ENCODE assay signal across 11 mouse cellular contexts in genomic region chr3:95978265-95978664, GRCm38 (mm10). TPM values are rescaled to one million over a fixed set of nuclear protein-coding genes. Genes with fewer than 3 reads are reported as not detected.
DNase-seq lines count a peak whose midpoint lies in the region; ATAC-seq lines count a peak whose summit lies in the region.
"Had no signal": no experiment of that assay in that cellular context is flagged by ENCODE, and none has a peak within 500 bp of the region (broad histone marks: within the 10 kb centered on the region; RNA-seq: fewer than 3 reads in every experiment).

No protein-coding gene starts in this region.

- H3K9me3 ChIP-seq in hindbrain, embryonic 12.5 days (replicated peaks): no peaks in the 10 kb centered on the region
- H3K9me3 ChIP-seq in hindbrain, embryonic 11.5 days (ENCODE audit: control insufficient read depth, low read length): no peaks in the 10 kb centered on the region
- H3K9me3 ChIP-seq in midbrain, embryonic 14.5 days (ENCODE audit: control insufficient read depth, low read length): no peaks in the 10 kb centered on the region
- H3K9me3 ChIP-seq in midbrain, embryonic 13.5 days: no peaks in the 10 kb centered on the region
- H3K9me3 ChIP-seq: megakaryocyte, embryonic 14.5 days had no signal

- no peak for ATAC-seq in hindbrain, embryonic 12.5 days (ENCODE audit: low FRiP score)
- ATAC-seq in hindbrain, embryonic 11.5 days (ENCODE audit: low FRiP score): no peak
- no peak for ATAC-seq in midbrain, embryonic 14.5 days (ENCODE audit: low FRiP score, low TSS enrichment)
- no peak for ATAC-seq in midbrain, embryonic 13.5 days
- ATAC-seq in megakaryocyte progenitor cell, adult 5-6 weeks (replicated peaks; ENCODE audit: poor library complexity): peak; percentile 35
- ATAC-seq in erythroblast, adult 5-6 weeks (replicated peaks; ENCODE audit: low FRiP score, poor library complexity, severe bottlenecking): no peak
- ATAC-seq: hindbrain, embryonic 16.5 days had no signal

- H3K9ac ChIP-seq in hindbrain, embryonic 12.5 days: peak overlapping the region; percentile 2; the same call in 1 of the 2 replicates
- H3K9ac ChIP-seq in hindbrain, embryonic 11.5 days (ENCODE audit: low read depth, low read length): no peak overlapping the region
- H3K9ac ChIP-seq in midbrain, embryonic 14.5 days (replicated peaks; ENCODE audit: low read length): no peak overlapping the region
- H3K9ac ChIP-seq in midbrain, embryonic 13.5 days (replicated peaks): no peak overlapping the region

- DNase-seq in hindbrain, embryonic 11.5 days (ENCODE audit: low spot score): no peak
- DNase-seq in midbrain, embryonic 14.5 days: peak; percentile 31
- DNase-seq in adrenal gland, adult 18-20 months (ENCODE audit: low spot score in 2 of 2): no peak
- DNase-seq: cerebellum, postnatal 10 days had no signal

- H3K4me1 ChIP-seq in hindbrain, embryonic 12.5 days: peaks cover 5% of the 10 kb centered on the region
- 0 out of 2 replicates have a peak, but pooled peaks cover under 1% of the 10 kb centered on the region for H3K4me1 ChIP-seq in hindbrain, embryonic 11.5 days (replicated peaks; ENCODE audit: control insufficient read depth, insufficient read depth, low read length)
- peaks cover 8% of the 10 kb centered on the region for H3K4me1 ChIP-seq in midbrain, embryonic 14.5 days (ENCODE audit: control insufficient read depth, insufficient read depth, low read length)
- peaks cover 8% of the 10 kb centered on the region for H3K4me1 ChIP-seq in midbrain, embryonic 13.5 days (replicated peaks)
- no peaks in the 10 kb centered on the region for H3K4me1 ChIP-seq in brown adipose tissue, adult 24 weeks (ENCODE audit: control insufficient read depth, insufficient read depth, insufficient read length, low read length)

- H3K27me3 ChIP-seq in hindbrain, embryonic 12.5 days: no peaks in the 10 kb centered on the region
- H3K27me3 ChIP-seq in hindbrain, embryonic 11.5 days (ENCODE audit: control insufficient read depth, insufficient read depth, low read length): no peaks in the 10 kb centered on the region
- H3K27me3 ChIP-seq in midbrain, embryonic 14.5 days (ENCODE audit: control insufficient read depth, insufficient read depth, low read length): no peaks in the 10 kb centered on the region
- 0 out of 2 replicates have a peak, but pooled peaks cover 12% of the 10 kb centered on the region for H3K27me3 ChIP-seq in midbrain, embryonic 13.5 days

- H3K4me2 ChIP-seq in hindbrain, embryonic 12.5 days (replicated peaks): no peak overlapping the region
- no peak overlapping the region for H3K4me2 ChIP-seq in hindbrain, embryonic 11.5 days (replicated peaks; ENCODE audit: low read depth, low read length)
- no peak overlapping the region for H3K4me2 ChIP-seq in midbrain, embryonic 14.5 days (ENCODE audit: low read length)
- no peak overlapping the region for H3K4me2 ChIP-seq in midbrain, embryonic 13.5 days (replicated peaks)

- WGBS in hindbrain, embryonic 12.5 days: 87% methylated on average over 9 of the region's 9 CpGs
- whole genome bisulfite sequencing in hindbrain, embryonic 11.5 days: 90% methylated on average over 9 of the region's 9 CpGs
- 75% methylated on average over 9 of the region's 9 CpGs for WGBS in midbrain, embryonic 14.5 days
- 80% methylated on average over 9 of the region's 9 CpGs for WGBS in midbrain, embryonic 13.5 days

- no peak overlapping the region for H3K4me3 ChIP-seq in hindbrain, embryonic 12.5 days
- no peak overlapping the region for H3K4me3 ChIP-seq in hindbrain, embryonic 11.5 days (ENCODE audit: low read depth, low read length)
- no peak overlapping the region for H3K4me3 ChIP-seq in midbrain, embryonic 14.5 days (replicated peaks; ENCODE audit: low read depth, low read length)
- H3K4me3 ChIP-seq in midbrain, embryonic 13.5 days (replicated peaks): no peak overlapping the region
- H3K4me3 ChIP-seq in brown adipose tissue, adult 24 weeks (ENCODE audit: insufficient read depth, low read depth, low read length): no peak overlapping the region
- H3K4me3 ChIP-seq: megakaryocyte, embryonic 14.5 days had no signal

- no peak overlapping the region for H3K27ac ChIP-seq in hindbrain, embryonic 12.5 days
- no peak overlapping the region for H3K27ac ChIP-seq in hindbrain, embryonic 11.5 days (ENCODE audit: low read depth, low read length)
- no peak overlapping the region for H3K27ac ChIP-seq in midbrain, embryonic 14.5 days (replicated peaks; ENCODE audit: low read depth, low read length)
- no peak overlapping the region for H3K27ac ChIP-seq in midbrain, embryonic 13.5 days
- peak overlapping the region; percentile 46 for H3K27ac ChIP-seq in brown adipose tissue, adult 24 weeks (replicated peaks; ENCODE audit: low read depth, low read length)

- no peaks in the 10 kb centered on the region for H3K36me3 ChIP-seq in hindbrain, embryonic 12.5 days
- no peaks in the 10 kb centered on the region for H3K36me3 ChIP-seq in hindbrain, embryonic 11.5 days (ENCODE audit: control insufficient read depth, insufficient read depth, low read length)
- H3K36me3 ChIP-seq in midbrain, embryonic 14.5 days (ENCODE audit: control insufficient read depth, insufficient read depth, low read length): no peaks in the 10 kb centered on the region
- H3K36me3 ChIP-seq in midbrain, embryonic 13.5 days: no peaks in the 10 kb centered on the region

RNA-seq across cellular contexts. Expression of gene Plekho1, which starts 17.5 kb away (rescaled TPM):
- 77.4 and 79.3 TPM in 2 replicates for polyA plus RNA-seq in hindbrain, embryonic 12.5 days (2016; fragmentation: Nextera tagmentation; extraction: Ambion mirVana)
- polyA plus RNA-seq in hindbrain, embryonic 11.5 days (2014; fragmentation: Nextera tagmentation; extraction: Ambion mirVana): 70.0 and 73.7 TPM in 2 replicates
- polyA plus RNA-seq in midbrain, embryonic 14.5 days (2014; fragmentation: Nextera tagmentation; extraction: Ambion mirVana): 63.5 and 70.6 TPM in 2 replicates
- polyA plus RNA-seq in midbrain, embryonic 13.5 days (2015; fragmentation: Nextera tagmentation; extraction: Ambion mirVana): 61.2 and 77.0 TPM in 2 replicates
- 8.8 and 13.9 TPM in 2 replicates for polyA plus RNA-seq in brown adipose tissue, adult 24 weeks (2012; ENCODE audit: insufficient read depth, insufficient read length, missing spikeins)
- 22.1 and 25.9 TPM in 2 replicates for total RNA-seq in megakaryocyte progenitor cell, adult 5-6 weeks (2015)
- total RNA-seq in megakaryocyte progenitor cell, adult 5-6 weeks (2017): 24.7 and 25.1 TPM in 2 replicates
- total RNA-seq in adrenal gland, adult 18-20 months (2021): 10 to 100 TPM; 20.9 to 32.2 TPM
- 6.7 and 10.8 TPM in 2 replicates for total RNA-seq in erythroblast, adult 5-6 weeks (2015; ENCODE audit: low replicate concordance)
- 8.2 and 10.1 TPM in 2 replicates for total RNA-seq in erythroblast, adult 5-6 weeks (2017; ENCODE audit: low replicate concordance)

RNA-seq across cellular contexts. Expression of gene Anp32e, which starts 49.2 kb away (rescaled TPM):
- 265 and 297 TPM in 2 replicates for polyA plus RNA-seq in hindbrain, embryonic 12.5 days (2016; fragmentation: Nextera tagmentation; extraction: Ambion mirVana)
- 114 and 133 TPM in 2 replicates for polyA plus RNA-seq in hindbrain, embryonic 11.5 days (2014; fragmentation: Nextera tagmentation; extraction: Ambion mirVana)
- 45.4 and 50.1 TPM in 2 replicates for polyA plus RNA-seq in midbrain, embryonic 14.5 days (2014; fragmentation: Nextera tagmentation; extraction: Ambion mirVana)
- 218 and 242 TPM in 2 replicates for polyA plus RNA-seq in midbrain, embryonic 13.5 days (2015; fragmentation: Nextera tagmentation; extraction: Ambion mirVana)
- polyA plus RNA-seq in brown adipose tissue, adult 24 weeks (2012; ENCODE audit: insufficient read depth, insufficient read length, missing spikeins): 78.5 and 88.8 TPM in 2 replicates
- total RNA-seq in megakaryocyte progenitor cell, adult 5-6 weeks (2015): 101 and 132 TPM in 2 replicates
- 384 and 526 TPM in 2 replicates for total RNA-seq in megakaryocyte progenitor cell, adult 5-6 weeks (2017)
- total RNA-seq in adrenal gland, adult 18-20 months (2021): 100 to 1,000 TPM in 1 of 2 experiments, 10 to 100 TPM in 1; 92.2 to 101 TPM
- 37.6 and 46.3 TPM in 2 replicates for total RNA-seq in erythroblast, adult 5-6 weeks (2015; ENCODE audit: low replicate concordance)
- total RNA-seq in erythroblast, adult 5-6 weeks (2017; ENCODE audit: low replicate concordance): 212 and 278 TPM in 2 replicates
